Mouse (Mus musculus) subcutaneous adipose tissue, adult 2 months (tissue): ENCODE results near the gene Olfr1354. TPM values are rescaled to one million over a fixed set of nuclear protein-coding genes. Genes with fewer than 3 reads are reported as not detected.

ENCODE experiments used
- polyA plus RNA-seq: library from polyadenylated mRNA; depleted of rRNA; stranded (reverse); fragments of >200 nt; gene quantifications from 2 replicates; pipeline ENCODE4 v1.2.3, GENCODE M21; 2012; ENCODE audit warnings: low replicate concordance; rRNA removed

The Olfr1354 gene
- polyA plus RNA-seq, result not detected in 2 replicates

GRCm38 (mm10) chr10:78912871-78913270, at the start of gene Olfr1354:
TSS of gene Olfr1354 (plus strand) at chr10:78913171.

GRCm38 (mm10) chr10:78875240-78875639, 37.7 kb upstream of the Olfr1354 start, which contains the start of gene Olfr1355:
TSS of gene Olfr1355 (plus strand) at chr10:78875540.

GRCm38 (mm10) chr10:78950336-78950735, 37.4 kb downstream of the Olfr1354 start, which contains the start of gene Olfr8:
TSS of gene Olfr8 (plus strand) at chr10:78950636.

GRCm38 (mm10) chr10:78963009-78963408, 50.0 kb downstream of the Olfr1354 start, which contains the start of gene Olfr1353:
TSS of gene Olfr1353 (plus strand) at chr10:78963309.

Other genes with a start within 250 kb of the Olfr1354 start
- gene Casp14, start 194.9 kb upstream of the Olfr1354 start, polyA plus RNA-seq, result 0.17 TPM in 1 of 2 replicates, not detected in the other
- gene Ccdc105, start 160.1 kb upstream of the Olfr1354 start, polyA plus RNA-seq, result not detected in 2 replicates
- gene Slc1a6, start 132.7 kb upstream of the Olfr1354 start, polyA plus RNA-seq, result 0.29 and 1.5 TPM in 2 replicates
- not detected in 2 replicates for gene Olfr1356, start 61.0 kb upstream of the Olfr1354 start, polyA plus RNA-seq
- gene Olfr1355, start 37.6 kb upstream of the Olfr1354 start, polyA plus RNA-seq, result not detected in 2 replicates
- gene Olfr8, start 37.5 kb downstream of the Olfr1354 start, polyA plus RNA-seq, result not detected in 2 replicates
- gene Olfr1353, start 50.1 kb downstream of the Olfr1354 start, polyA plus RNA-seq, result not detected in 2 replicates
- not detected in 2 replicates for gene Olfr1352, start 67.9 kb downstream of the Olfr1354 start, polyA plus RNA-seq
- gene Olfr1351, start 99.3 kb downstream of the Olfr1354 start, polyA plus RNA-seq, result not detected in 2 replicates
- gene Olfr57, start 115.6 kb downstream of the Olfr1354 start, polyA plus RNA-seq, result not detected in 2 replicates
- gene 2610008E11Rik, start 184.4 kb downstream of the Olfr1354 start, polyA plus RNA-seq, result 1.3 and 3.9 TPM in 2 replicates
- not detected in 2 replicates for gene Vmn2r80, start 235.6 kb downstream of the Olfr1354 start, polyA plus RNA-seq